Mouse (Mus musculus) midbrain, embryonic 11.5 days (tissue): ENCODE data around the gene Zfp609. TPM values are rescaled to one million over a fixed set of nuclear protein-coding genes. Genes with fewer than 3 reads are reported as not detected.

Source experiments
- ATAC-seq: fragments of 200-750 bp; cut with Nextera tagmentation; 2 replicates; pipeline ENCODE4 v1.8.0; 2017; ENCODE audit warnings: moderate TSS enrichment, moderate library complexity; ENCODE audit not compliant: low FRiP score
- DNase-seq: peaks from one replicate; pipeline ENCODE4 v3.0.0; 2015; ENCODE audit warnings: low spot score; ENCODE audit errors: missing footprints
- H3K27ac ChIP-seq: fragments of 300-500 bp; sonication (generic); 2 replicates; pipeline ENCODE4 v1.5.1; 2014; ENCODE audit warnings: low read depth, low read length
- H3K27me3 ChIP-seq: fragments of 300-500 bp; sonication (generic); 2 replicates; pipeline ENCODE4 v1.6.1; 2014; ENCODE audit warnings: mild to moderate bottlenecking, low read length, moderate library complexity, mixed read lengths; ENCODE audit not compliant: control insufficient read depth, insufficient read depth
- H3K36me3 ChIP-seq: fragments of 300-500 bp; sonication (generic); 2 replicates; pipeline ENCODE4 v1.6.1; 2014; ENCODE audit warnings: mild to moderate bottlenecking, low read length, moderate library complexity, mixed read lengths; ENCODE audit not compliant: control insufficient read depth, insufficient read depth
- H3K4me1 ChIP-seq: fragments of 300-500 bp; sonication (generic); 2 replicates; pipeline ENCODE4 v1.6.1; 2014; ENCODE audit warnings: low read length; ENCODE audit not compliant: control insufficient read depth, insufficient read depth
- H3K4me2 ChIP-seq: fragments of 300-500 bp; sonication (generic); 2 replicates; pipeline ENCODE4 v1.6.1; 2014; ENCODE audit warnings: mild to moderate bottlenecking, moderate library complexity
- H3K4me3 ChIP-seq: fragments of 300-500 bp; sonication (generic); 2 replicates; pipeline ENCODE4 v1.5.1; 2014; ENCODE audit warnings: low read depth, low read length
- H3K9ac ChIP-seq: fragments of 300-500 bp; sonication (generic); 2 replicates; pipeline ENCODE4 v1.6.1; 2014; ENCODE audit warnings: low read length
- H3K9me3 ChIP-seq: fragments of 300-500 bp; sonication (generic); 2 replicates; pipeline ENCODE4 v1.6.1; 2016; ENCODE audit warnings: low read length; ENCODE audit not compliant: control insufficient read depth
- WGBS: fragments of 180-500 bp; shearing (Covaris S2); extraction: QIAGEN DNeasy Blood & Tissue Kit; methylation state at CpG from one replicate; pipeline ENCODE4 v1.1.7; 2014; 5-methylcytosine and 5-hydroxymethylcytosine counted together
- polyA plus RNA-seq: library from polyadenylated mRNA; unstranded; fragments of >200 nt; fragmentation: Nextera tagmentation; extraction: Ambion mirVana; gene quantifications from 2 replicates; pipeline ENCODE4 v1.2.1, GENCODE M21; 2014

The Zfp609 gene
- polyA plus RNA-seq, 1 experiment from 2014 or later: 7.4 TPM

DNA sequence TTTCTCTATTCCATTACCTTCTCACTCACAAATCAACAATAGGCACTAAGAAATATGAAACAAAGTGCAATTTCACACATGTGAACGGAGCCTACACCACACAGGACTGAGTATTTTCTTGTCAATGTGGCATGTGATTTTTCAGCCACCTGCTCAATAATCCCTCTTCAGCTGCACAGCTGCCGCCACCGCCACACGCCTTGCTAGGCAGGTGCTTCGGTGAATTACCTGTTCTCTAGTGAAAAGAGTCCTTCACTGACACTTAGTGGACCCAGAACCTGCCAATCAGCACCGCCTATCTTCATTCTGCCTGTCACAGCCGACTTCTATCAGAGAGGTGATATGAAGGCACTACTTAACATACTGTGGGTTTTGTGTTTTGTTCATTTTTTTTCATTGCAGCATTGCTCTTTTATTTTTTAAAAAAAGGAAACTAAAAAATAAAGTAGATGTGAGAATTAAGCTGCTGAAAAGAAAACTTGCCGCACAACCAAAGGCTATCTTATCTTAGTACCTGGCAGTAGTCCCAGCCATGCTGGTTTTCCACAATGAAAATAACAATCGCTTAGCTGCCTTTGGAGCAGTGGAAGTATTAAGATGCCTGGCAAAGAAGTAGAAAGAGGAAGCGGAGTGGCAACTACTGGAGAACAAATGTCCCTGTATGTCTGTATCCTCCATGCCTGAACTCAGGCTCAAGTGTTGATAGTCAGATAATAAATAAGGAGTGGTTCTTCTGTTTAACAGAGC lies 3.5 kb downstream of the Zfp609 start:
- Histone ChIP-seq H3K9ac (no peak overlapping the region), H3K36me3 (no peaks in the 10 kb centered on the region), H3K4me3 (no peak overlapping the region), H3K27me3 (no peaks in the 10 kb centered on the region), H3K27ac (no peak overlapping the region), H3K4me1 (peaks cover 33% of the 10 kb centered on the region), H3K4me2 (no peak overlapping the region), H3K9me3 (no peaks in the 10 kb centered on the region)
- DNase-seq (no peak), ATAC-seq (no peak)
- WGBS: 81% methylated on average over 10 of the region's 10 CpGs

- Histone ChIP-seq H3K4me2 (no peak overlapping the region), H3K9ac (no peak overlapping the region), H3K27ac (no peak overlapping the region), H3K4me3 (no peak overlapping the region), H3K9me3 (no peaks in the 10 kb centered on the region), H3K4me1 (peaks cover 31% of the 10 kb centered on the region), H3K27me3 (no peaks in the 10 kb centered on the region), H3K36me3 (no peaks in the 10 kb centered on the region)
- WGBS: 93% methylated on average over 4 of the region's 4 CpGs
- DNase-seq (no peak), ATAC-seq (no peak)
Observed at GRCm38 (mm10) chr9:65822011-65822410, 5.4 kb downstream of the Zfp609 start.

DNA sequence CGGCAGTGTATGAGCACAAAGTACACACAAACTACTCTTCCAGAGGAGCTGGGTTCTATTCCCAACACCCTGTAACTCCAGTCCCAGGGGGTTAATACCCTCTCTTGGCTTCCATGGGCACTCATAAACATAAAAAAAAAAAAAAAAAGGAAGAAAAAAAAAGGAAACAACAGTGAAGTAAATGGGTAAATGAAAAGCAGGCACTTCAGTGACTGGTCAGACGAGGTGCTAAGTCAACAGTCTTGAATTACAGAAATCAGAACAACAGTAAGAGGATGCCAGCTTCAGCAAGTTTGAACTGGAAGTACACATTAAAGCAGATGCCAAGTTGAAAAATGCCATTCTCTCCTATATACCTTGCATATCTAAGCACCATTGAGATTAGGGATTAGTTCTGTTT lies 7.1 kb downstream of the Zfp609 start:
- ATAC-seq (no peak), DNase-seq (no peak)
- no peaks in the 10 kb centered on the region for H3K27me3 ChIP-seq
- H3K9me3 ChIP-seq: no peaks in the 10 kb centered on the region
- no peak overlapping the region for H3K27ac ChIP-seq
- no peak overlapping the region for H3K4me3 ChIP-seq
- 81% methylated on average over 2 of the region's 2 CpGs for WGBS
- no peaks in the 10 kb centered on the region for H3K36me3 ChIP-seq
- no peak overlapping the region for H3K9ac ChIP-seq
- H3K4me2 ChIP-seq: no peak overlapping the region
- peaks cover 22% of the 10 kb centered on the region for H3K4me1 ChIP-seq

GRCm38 (mm10) chr9:65818402-65818801 lies 9.0 kb downstream of the Zfp609 start:
- Histone ChIP-seq H3K4me3 (no peak overlapping the region), H3K4me2 (no peak overlapping the region), H3K9ac (no peak overlapping the region), H3K27ac (peak overlapping the region; percentile 25; the same call in 1 of the 2 replicates), H3K4me1 (peaks cover 7% of the 10 kb centered on the region; the same call in 1 of the 2 replicates), H3K36me3 (no peaks in the 10 kb centered on the region), H3K27me3 (no peaks in the 10 kb centered on the region), H3K9me3 (no peaks in the 10 kb centered on the region)
- 44% methylated on average over 2 of the region's 2 CpGs for WGBS
- ATAC-seq (no peak), DNase-seq (no peak)

DNA sequence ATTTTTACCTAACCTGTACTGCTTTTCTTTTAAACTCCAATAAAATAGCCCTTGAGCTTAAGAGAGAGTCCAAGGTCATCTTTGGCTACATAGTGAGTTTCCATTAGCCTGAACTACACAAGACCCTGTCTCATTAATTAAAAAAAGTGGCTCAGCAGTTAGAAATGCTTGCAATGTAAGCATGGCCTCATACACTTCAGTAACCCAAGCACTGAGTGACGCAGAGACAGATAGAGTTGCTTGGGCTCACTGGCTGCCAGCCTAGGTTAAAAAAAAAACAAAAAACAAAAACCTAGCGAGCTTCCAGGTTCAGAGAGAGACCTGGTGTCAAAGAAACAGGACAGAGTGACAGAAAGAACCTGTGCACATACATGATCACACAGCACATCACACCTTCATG lies 14.5 kb downstream of the Zfp609 start:
- no peak overlapping the region for H3K4me3 ChIP-seq
- H3K36me3 ChIP-seq: no peaks in the 10 kb centered on the region
- H3K9me3 ChIP-seq: no peaks in the 10 kb centered on the region
- 90% methylated on average over 2 of the region's 2 CpGs for WGBS
- H3K4me1 ChIP-seq: no peaks in the 10 kb centered on the region
- no peak overlapping the region for H3K27ac ChIP-seq
- DNase-seq (no peak), ATAC-seq (no peak)
- no peaks in the 10 kb centered on the region for H3K27me3 ChIP-seq
- H3K9ac ChIP-seq: no peak overlapping the region
- H3K4me2 ChIP-seq: no peak overlapping the region

- no peak for ATAC-seq
- WGBS: 93% methylated on average over 1 of the region's 1 CpGs
- no peak overlapping the region for H3K4me3 ChIP-seq
- no peaks in the 10 kb centered on the region for H3K4me1 ChIP-seq
- no peaks in the 10 kb centered on the region for H3K9me3 ChIP-seq
- no peak overlapping the region for H3K9ac ChIP-seq
- H3K27me3 ChIP-seq: no peaks in the 10 kb centered on the region
- DNase-seq: no peak
- H3K36me3 ChIP-seq: no peaks in the 10 kb centered on the region
- no peak overlapping the region for H3K27ac ChIP-seq
- H3K4me2 ChIP-seq: no peak overlapping the region
Observed at GRCm38 (mm10) chr9:65811784-65812183, 15.6 kb downstream of the Zfp609 start.

DNA sequence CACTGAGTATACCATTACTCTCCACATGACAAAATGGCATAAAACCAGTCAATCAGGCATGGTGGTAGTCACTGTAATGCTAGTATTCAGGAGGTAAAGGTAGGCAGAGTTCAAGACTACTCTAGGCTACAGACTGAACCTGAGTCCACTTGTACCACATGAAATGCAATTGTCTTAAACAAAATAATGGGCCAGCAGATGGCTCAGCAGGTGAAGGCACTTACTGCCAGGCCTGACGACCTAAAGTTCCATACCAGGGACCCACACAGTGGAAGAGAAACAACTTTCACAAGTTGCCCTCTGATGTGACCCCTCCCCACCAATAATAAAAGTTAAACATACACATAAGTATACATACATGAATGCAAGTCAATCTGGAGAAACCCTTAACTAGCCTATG lies 19.5 kb downstream of the Zfp609 start:
- Histone ChIP-seq H3K4me3 (no peak overlapping the region), H3K4me2 (no peak overlapping the region), H3K9ac (no peak overlapping the region), H3K9me3 (no peaks in the 10 kb centered on the region), H3K36me3 (no peaks in the 10 kb centered on the region), H3K27me3 (no peaks in the 10 kb centered on the region), H3K27ac (no peak overlapping the region), H3K4me1 (no peaks in the 10 kb centered on the region)
- WGBS: 95% methylated on average over 1 of the region's 1 CpGs
- ATAC-seq (no peak), DNase-seq (no peak)

GRCm38 (mm10) chr9:65807251-65807650 lies 20.1 kb downstream of the Zfp609 start:
- H3K4me2 ChIP-seq: no peak overlapping the region
- no peak for ATAC-seq
- H3K27ac ChIP-seq: no peak overlapping the region
- H3K36me3 ChIP-seq: no peaks in the 10 kb centered on the region
- no peak overlapping the region for H3K4me3 ChIP-seq
- no peaks in the 10 kb centered on the region for H3K4me1 ChIP-seq
- DNase-seq: no peak
- H3K27me3 ChIP-seq: no peaks in the 10 kb centered on the region
- H3K9ac ChIP-seq: no peak overlapping the region
- no peaks in the 10 kb centered on the region for H3K9me3 ChIP-seq
- 68% methylated on average over 5 of the region's 5 CpGs for WGBS

GRCm38 (mm10) chr9:65799770-65800169 lies 27.6 kb downstream of the Zfp609 start:
- H3K27me3 ChIP-seq: no peaks in the 10 kb centered on the region
- H3K9ac ChIP-seq: no peak overlapping the region
- H3K9me3 ChIP-seq: no peaks in the 10 kb centered on the region
- no peak overlapping the region for H3K27ac ChIP-seq
- no peak overlapping the region for H3K4me3 ChIP-seq
- no peaks in the 10 kb centered on the region for H3K4me1 ChIP-seq
- 83% methylated on average over 4 of the region's 4 CpGs for WGBS
- peaks cover 2% of the 10 kb centered on the region; the same call in 1 of the 2 replicates for H3K36me3 ChIP-seq
- ATAC-seq (no peak), DNase-seq (no peak)
- no peak overlapping the region for H3K4me2 ChIP-seq
